Mouse (Mus musculus): ENCODE measurements around the gene Gm28510.
"Not testable (repeated sequence)": the region's sequence is repeated elsewhere in the genome, so short reads cannot be mapped to it uniquely, and the experiment has no call there.

Gm28510 gene

GRCm38 (mm10) chrY:10412437-10412836 is at the start of gene Gm28510:
Gene Gm28510, plus strand, starts transcription at chrY:10412737.
- not testable (repeated sequence) for DNase-seq (ENCODE audit: low spot score)

Data from MN1 (cell line).